Mouse (Mus musculus) stomach, embryonic 15.5 days (tissue): Measurements from ENCODE around the gene Pbx1. TPM values are rescaled to one million over a fixed set of nuclear protein-coding genes. Genes with fewer than 3 reads are reported as not detected.

Experiments
- ATAC-seq: fragments of 200-750 bp; cut with Nextera tagmentation; 2 replicates; pipeline ENCODE4 v1.8.0; 2017; ENCODE audit warnings: low read depth, moderate number of reproducible peaks, moderate TSS enrichment; ENCODE audit not compliant: insufficient read depth, low FRiP score
- H3K27ac ChIP-seq: fragments of 300-500 bp; sonication (generic); 2 replicates; pipeline ENCODE4 v1.5.1; 2015; ENCODE audit warnings: mild to moderate bottlenecking, inconsistent platforms
- H3K27me3 ChIP-seq: fragments of 300-500 bp; sonication (generic); replicated peaks from 2 replicates; pipeline ENCODE4 v1.6.1; 2015; ENCODE audit warnings: inconsistent platforms
- H3K36me3 ChIP-seq: fragments of 300-500 bp; sonication (generic); 2 replicates; pipeline ENCODE4 v1.6.1; 2015; ENCODE audit warnings: inconsistent platforms
- H3K4me1 ChIP-seq: fragments of 300-500 bp; sonication (generic); 2 replicates; pipeline ENCODE4 v1.6.1; 2015; ENCODE audit warnings: inconsistent platforms
- H3K4me2 ChIP-seq: fragments of 300-500 bp; sonication (generic); 2 replicates; pipeline ENCODE4 v1.6.1; 2015; ENCODE audit warnings: mild to moderate bottlenecking, inconsistent platforms
- H3K4me3 ChIP-seq: fragments of 300-500 bp; sonication (generic); replicated peaks from 2 replicates; pipeline ENCODE4 v1.5.1; 2015; ENCODE audit warnings: inconsistent platforms
- H3K9ac ChIP-seq: fragments of 300-500 bp; sonication (generic); 2 replicates; pipeline ENCODE4 v1.6.1; 2015; ENCODE audit warnings: inconsistent platforms
- H3K9me3 ChIP-seq: fragments of 300-500 bp; sonication (generic); 2 replicates; pipeline ENCODE4 v1.6.1; 2016; ENCODE audit warnings: inconsistent platforms
- WGBS: fragments of 180-500 bp; shearing (Covaris S2); methylation state at CpG from one replicate; pipeline ENCODE4 v1.1.7; 2015; 5-methylcytosine and 5-hydroxymethylcytosine counted together
- polyA plus RNA-seq: library from polyadenylated mRNA; unstranded; fragments of >200 nt; fragmentation: Nextera tagmentation; extraction: Ambion mirVana; gene quantifications from 2 replicates; pipeline ENCODE4 v1.2.1, GENCODE M21; 2015

The Pbx1 gene
- polyA plus RNA-seq, 1 experiment from 2014 or later, result 36.2 TPM

DNA sequence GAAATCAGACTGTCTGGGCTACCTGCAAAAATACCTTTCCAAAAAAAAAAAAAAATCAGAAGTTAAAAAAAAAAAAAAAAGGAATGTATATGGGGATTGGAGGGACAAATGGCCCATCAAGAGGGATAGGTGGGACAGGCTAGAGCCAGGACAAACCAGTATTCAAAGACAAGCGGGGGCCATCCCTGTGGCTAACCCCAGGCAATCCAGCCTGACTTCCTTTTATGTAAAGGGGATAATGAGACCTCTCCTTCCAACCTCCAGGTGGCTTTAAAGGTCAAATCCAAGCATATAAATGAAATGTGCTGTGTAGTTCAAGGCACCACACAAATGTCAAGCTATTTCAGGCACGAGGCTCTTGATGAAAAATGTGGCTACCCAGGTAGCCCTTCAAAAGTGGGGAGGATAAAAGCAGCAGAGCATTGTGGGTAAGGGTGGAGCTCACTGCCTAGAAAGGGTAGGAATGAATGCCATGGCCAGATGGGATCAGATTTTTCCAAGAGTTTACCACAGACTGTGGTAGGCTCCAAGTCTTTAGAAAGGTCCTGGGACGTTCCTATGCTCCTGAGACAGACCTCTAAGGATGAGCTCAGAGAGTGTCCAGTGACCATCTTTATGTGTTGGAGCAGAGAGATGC, 36.4 kb downstream of the Pbx1 start:
- no peaks in the 10 kb centered on the region for H3K36me3 ChIP-seq
- WGBS, result 67% methylated on average over 3 of the region's 3 CpGs

DNA sequence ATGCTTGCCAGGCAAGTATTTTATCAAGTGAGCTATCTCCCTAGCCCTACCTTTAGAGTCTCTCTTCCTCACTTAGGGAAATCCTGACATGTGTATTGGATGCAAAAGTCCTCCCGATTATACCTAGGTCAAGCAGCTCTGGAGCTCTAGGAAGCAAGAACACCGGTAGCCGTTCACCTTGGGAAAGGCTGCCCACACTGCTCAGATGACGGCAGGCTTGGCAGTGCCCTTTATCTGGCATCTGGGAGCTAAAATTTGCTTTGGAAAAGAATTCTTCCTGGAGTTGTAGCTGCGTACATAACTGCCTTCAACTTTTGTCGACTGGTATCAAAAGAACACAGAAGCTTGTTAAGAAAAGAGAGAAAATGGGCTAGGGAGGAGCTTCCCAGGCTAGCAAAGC, 37.5 kb downstream of the Pbx1 start:
- peaks cover 23% of the 10 kb centered on the region for H3K4me1 ChIP-seq

More for the DNA sequence above, 36.4 kb downstream of the Pbx1 start:
- Histone ChIP-seq H3K4me2 (no peak overlapping the region), H3K27me3 (no peaks in the 10 kb centered on the region), H3K9me3 (no peaks in the 10 kb centered on the region), H3K27ac (no peak overlapping the region), H3K9ac (no peak overlapping the region), H3K4me3 (no peak overlapping the region), H3K4me1 (peaks cover 23% of the 10 kb centered on the region)
- ATAC-seq, result no peak

DNA sequence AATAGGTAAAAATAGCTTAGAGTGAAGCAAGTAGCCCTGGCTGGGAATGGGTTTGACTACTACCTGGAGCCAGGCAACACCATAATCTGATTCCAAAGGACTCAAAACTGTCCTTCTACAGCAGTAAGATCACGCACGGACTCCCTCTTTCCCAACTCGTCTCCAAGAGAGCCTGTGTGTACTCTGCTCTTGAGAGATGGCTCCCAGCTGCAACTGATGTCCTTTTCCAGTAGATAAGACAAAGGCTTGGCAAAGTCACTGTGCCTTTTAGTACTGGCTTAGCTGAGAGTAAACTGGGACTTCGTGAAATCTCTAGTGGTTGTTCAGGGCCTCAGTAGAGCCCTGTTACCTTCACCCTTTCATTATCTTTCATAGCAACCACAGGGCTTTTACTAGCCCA, 38.6 kb downstream of the Pbx1 start:
- Histone ChIP-seq H3K4me3 (no peak overlapping the region), H3K9ac (no peak overlapping the region), H3K4me1 (peaks cover 23% of the 10 kb centered on the region), H3K27me3 (no peaks in the 10 kb centered on the region), H3K9me3 (no peaks in the 10 kb centered on the region), H3K36me3 (no peaks in the 10 kb centered on the region; the same call in 1 of the 2 replicates), H3K4me2 (no peak overlapping the region), H3K27ac (peak overlapping the region; percentile 76)
- no peak for ATAC-seq
- WGBS, result 31% methylated on average over 4 of the region's 4 CpGs

More for the DNA sequence above, 37.5 kb downstream of the Pbx1 start:
- 64% methylated on average over 6 of the region's 6 CpGs for WGBS
- H3K27me3 ChIP-seq, result no peaks in the 10 kb centered on the region
- no peaks in the 10 kb centered on the region; the same call in 1 of the 2 replicates for H3K36me3 ChIP-seq
- H3K27ac ChIP-seq, result no peak overlapping the region
- no peak for ATAC-seq
- H3K9ac ChIP-seq, result no peak overlapping the region
- H3K9me3 ChIP-seq, result no peaks in the 10 kb centered on the region
- no peak overlapping the region for H3K4me3 ChIP-seq
- H3K4me2 ChIP-seq, result no peak overlapping the region

DNA sequence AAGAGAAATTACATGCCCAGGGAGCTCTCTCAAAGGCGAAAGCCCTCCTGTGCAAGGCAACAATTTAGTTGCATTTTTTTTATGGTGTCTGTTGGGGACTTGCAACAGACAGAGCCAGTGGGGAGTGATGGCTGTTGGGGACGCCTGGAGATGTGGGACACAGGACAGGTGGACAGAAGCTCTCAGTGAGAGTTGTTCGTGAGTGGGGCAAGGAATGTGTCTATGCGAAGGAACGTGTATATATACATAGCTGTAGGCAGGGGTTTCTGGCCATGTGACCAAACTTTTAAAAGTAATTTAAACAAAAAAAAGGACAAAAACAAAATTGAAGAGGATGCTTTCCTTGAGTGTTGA, 39.6 kb downstream of the Pbx1 start:
- Histone ChIP-seq H3K4me3 (peak overlapping the region; percentile 14; the same call in 1 of the 2 replicates), H3K27me3 (no peaks in the 10 kb centered on the region), H3K9ac (no peak overlapping the region), H3K9me3 (no peaks in the 10 kb centered on the region), H3K4me2 (peak overlapping the region; percentile 45), H3K27ac (peak overlapping the region; percentile 76), H3K4me1 (peaks cover 23% of the 10 kb centered on the region), H3K36me3 (no peaks in the 10 kb centered on the region; the same call in 1 of the 2 replicates)
- 38% methylated on average over 5 of the region's 5 CpGs for WGBS
- no peak for ATAC-seq

DNA sequence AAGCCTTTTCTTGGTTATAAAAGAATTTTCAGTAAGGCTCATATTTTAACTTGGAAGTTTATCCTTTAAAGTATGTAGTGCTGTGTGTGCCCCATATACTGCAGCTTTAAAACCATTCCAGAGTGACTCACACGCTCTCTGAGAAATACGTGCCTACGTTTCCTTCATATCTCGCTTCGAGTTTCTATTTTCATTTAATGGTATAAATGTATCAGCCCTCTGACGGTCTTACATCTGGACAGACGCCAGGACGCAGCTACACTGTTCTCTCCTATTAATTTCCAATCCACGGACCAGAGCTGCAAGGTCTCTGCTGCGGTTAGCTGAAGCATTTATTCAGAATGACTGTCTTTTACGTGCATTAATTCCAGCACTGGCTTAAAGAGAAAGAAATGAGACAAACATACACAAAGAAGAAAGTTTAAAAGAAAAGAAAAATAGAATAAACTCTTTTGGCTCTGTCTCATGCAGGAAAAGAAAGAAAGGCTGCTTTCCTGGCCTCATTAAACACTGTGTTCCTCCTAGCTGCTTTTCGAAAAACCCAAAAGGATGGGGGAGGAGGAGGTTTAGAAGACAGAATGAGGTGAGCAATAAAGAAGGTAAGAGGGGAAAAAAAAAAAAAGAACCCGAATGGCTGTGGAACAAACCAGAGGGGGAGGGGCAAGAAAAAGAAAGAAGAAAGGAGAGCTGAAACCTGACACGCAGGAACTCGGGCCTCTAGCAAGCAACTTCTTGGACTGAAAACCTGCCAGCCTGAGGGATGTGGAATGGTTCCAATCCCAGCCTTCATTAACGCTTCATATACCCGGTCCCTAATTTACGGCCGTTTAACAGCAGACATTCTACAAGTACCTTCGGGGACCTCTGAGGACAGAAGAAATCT, 40.2 kb downstream of the Pbx1 start:
- ATAC-seq, result peak; percentile 16; the same call in 1 of the 2 replicates
- no peak overlapping the region for H3K9ac ChIP-seq
- H3K4me1 ChIP-seq, result peaks cover 23% of the 10 kb centered on the region
- peak overlapping the region; percentile 14; the same call in 1 of the 2 replicates for H3K4me3 ChIP-seq
- H3K36me3 ChIP-seq, result no peaks in the 10 kb centered on the region; the same call in 1 of the 2 replicates
- peak overlapping the region; percentile 45 for H3K4me2 ChIP-seq
- peak overlapping the region; percentile 76 for H3K27ac ChIP-seq
- H3K27me3 ChIP-seq, result no peaks in the 10 kb centered on the region
- H3K9me3 ChIP-seq, result no peaks in the 10 kb centered on the region
- 18% methylated on average over 20 of the region's 20 CpGs for WGBS

DNA sequence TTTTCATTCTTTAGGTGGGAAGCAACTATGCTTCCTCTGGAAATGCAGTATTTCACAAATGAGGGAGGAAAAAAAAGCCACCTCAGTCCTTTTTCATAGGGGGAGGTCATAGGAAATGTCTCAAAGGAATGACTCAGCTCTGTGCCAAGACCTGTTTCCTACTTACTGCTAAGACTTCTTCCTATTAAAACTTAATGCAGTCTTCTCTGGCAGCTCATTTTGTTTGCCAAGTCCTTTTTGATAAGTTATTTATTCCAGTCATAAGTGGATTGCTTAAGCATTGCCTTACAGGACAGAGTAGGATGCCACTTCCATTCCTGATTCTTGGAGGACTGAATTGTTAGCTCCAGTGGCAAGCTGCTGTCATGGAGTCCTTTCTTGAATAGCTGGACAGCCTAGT, 41.3 kb downstream of the Pbx1 start:
- no peak for ATAC-seq
- Histone ChIP-seq H3K9ac (no peak overlapping the region), H3K4me2 (no peak overlapping the region), H3K9me3 (no peaks in the 10 kb centered on the region), H3K27me3 (no peaks in the 10 kb centered on the region), H3K36me3 (no peaks in the 10 kb centered on the region; the same call in 1 of the 2 replicates), H3K27ac (peak overlapping the region; percentile 76; the same call in 1 of the 2 replicates), H3K4me3 (no peak overlapping the region), H3K4me1 (peaks cover 33% of the 10 kb centered on the region)

DNA sequence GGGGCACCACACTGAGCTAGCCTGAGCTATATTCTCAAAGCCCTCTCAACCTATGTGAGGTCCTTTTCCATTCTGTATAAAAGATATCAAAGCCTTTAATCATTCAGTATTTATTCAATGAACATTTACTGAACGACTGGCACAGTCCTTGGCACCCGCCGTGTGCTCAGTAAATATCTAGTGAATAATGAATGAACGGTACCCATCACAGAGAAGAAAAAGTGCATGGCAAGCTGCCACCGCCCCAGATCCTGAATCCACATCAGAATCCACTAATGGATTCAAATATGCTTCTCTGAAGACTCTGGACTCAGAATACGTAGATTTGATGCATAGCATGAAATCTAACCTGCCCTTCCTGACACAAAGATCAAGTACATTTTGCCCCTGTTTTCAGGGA, 45.9 kb downstream of the Pbx1 start:
- H3K4me2 ChIP-seq, result no peak overlapping the region
- H3K9me3 ChIP-seq, result no peaks in the 10 kb centered on the region
- H3K27ac ChIP-seq, result 0 out of 2 replicates have a peak overlapping the region, but pooled peaks have one; percentile 57
- no peaks in the 10 kb centered on the region for H3K27me3 ChIP-seq
- no peak overlapping the region for H3K4me3 ChIP-seq
- H3K4me1 ChIP-seq, result peaks cover 54% of the 10 kb centered on the region
- H3K9ac ChIP-seq, result no peak overlapping the region
- no peak for ATAC-seq
- WGBS, result 58% methylated on average over 6 of the region's 6 CpGs
- H3K36me3 ChIP-seq, result no peaks in the 10 kb centered on the region; the same call in 1 of the 2 replicates

DNA sequence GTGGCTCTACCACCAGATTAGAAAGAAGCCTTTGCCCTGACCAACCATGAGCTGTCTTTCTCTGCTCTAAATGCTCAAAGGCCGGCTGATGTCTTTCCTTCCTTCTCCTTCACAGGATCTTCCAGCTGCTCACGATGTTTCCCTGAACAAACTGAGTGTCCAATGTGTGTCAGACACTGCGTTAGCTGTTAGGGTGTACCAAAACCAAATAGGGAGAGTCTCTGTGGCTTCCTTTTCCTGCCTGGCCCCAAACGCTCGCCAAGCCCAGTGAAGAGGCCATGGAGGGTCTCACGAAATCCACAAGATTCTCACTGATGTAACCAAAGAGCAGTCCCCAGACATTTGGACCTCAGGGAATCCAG, 47.5 kb downstream of the Pbx1 start:
- no peak for ATAC-seq
- Histone ChIP-seq H3K27me3 (no peaks in the 10 kb centered on the region), H3K4me1 (peaks cover 63% of the 10 kb centered on the region), H3K4me3 (no peak overlapping the region), H3K9me3 (no peaks in the 10 kb centered on the region), H3K9ac (no peak overlapping the region), H3K4me2 (no peak overlapping the region), H3K27ac (peak overlapping the region; percentile 64), H3K36me3 (no peaks in the 10 kb centered on the region)
- 23% methylated on average over 6 of the region's 6 CpGs for WGBS

DNA sequence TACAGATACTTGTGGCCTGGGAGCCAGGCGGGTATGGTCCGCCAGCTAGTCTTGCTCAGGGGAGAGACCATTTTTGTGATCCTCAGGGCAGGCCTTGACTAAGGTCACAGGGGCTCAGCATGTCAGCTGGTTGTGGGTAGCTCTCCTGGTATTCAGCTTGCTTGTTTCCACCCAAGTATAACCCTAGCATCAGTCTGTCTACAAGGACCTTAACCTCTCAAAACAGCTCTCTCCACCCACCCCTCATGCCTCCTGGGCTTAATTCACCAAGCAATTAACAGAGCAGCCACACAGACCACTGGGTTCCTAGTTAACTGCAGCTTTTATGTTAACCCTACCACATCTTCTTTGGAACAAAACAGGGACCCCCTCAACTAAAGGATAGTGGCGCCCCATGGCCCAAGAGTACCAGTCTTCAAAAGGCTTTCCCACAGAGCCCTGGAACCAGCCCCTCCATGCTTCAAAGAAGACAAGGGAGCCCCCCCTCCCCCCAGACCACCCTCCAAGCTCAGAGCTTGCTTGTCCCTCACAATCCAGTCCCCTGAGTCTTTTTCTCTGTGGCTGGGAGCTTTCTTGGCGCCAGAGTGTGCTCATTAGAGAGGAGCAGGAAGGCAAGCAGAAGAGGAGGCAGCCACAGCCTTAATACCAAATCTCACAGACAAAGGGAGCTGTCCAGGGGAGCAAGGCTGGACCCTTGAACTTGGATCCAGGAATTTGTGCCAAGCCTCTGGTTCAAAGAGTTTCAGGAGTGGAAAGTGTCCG, 48.1 kb downstream of the Pbx1 start:
- Histone ChIP-seq H3K27ac (peak overlapping the region; percentile 64; the same call in 1 of the 2 replicates), H3K4me3 (no peak overlapping the region), H3K4me2 (no peak overlapping the region), H3K4me1 (peaks cover 63% of the 10 kb centered on the region), H3K36me3 (no peaks in the 10 kb centered on the region), H3K27me3 (no peaks in the 10 kb centered on the region), H3K9me3 (no peaks in the 10 kb centered on the region), H3K9ac (no peak overlapping the region)
- 60% methylated on average over 5 of the region's 5 CpGs for WGBS
- no peak for ATAC-seq

DNA sequence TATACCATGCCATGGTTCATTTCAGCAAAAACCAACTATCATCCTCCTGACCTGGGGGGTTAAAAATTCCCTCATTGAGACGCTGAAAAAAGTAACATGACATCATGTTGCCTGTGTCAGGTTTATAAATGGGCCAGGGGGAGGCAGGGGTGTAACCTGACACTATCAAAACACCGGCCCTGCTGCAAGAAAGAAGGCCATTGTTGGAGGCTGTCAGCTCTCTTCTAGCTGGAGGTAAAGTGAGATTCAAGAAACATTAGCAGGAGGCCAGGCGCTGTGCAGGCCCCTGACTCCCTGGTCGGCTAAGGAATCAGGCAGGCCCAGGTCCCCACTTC, 49.3 kb downstream of the Pbx1 start:
- no peak overlapping the region for H3K4me3 ChIP-seq
- H3K4me1 ChIP-seq, result peaks cover 63% of the 10 kb centered on the region
- no peaks in the 10 kb centered on the region for H3K27me3 ChIP-seq
- H3K36me3 ChIP-seq, result no peaks in the 10 kb centered on the region
- peak overlapping the region; percentile 80 for H3K27ac ChIP-seq
- ATAC-seq, result peak; percentile 71
- no peak overlapping the region; the same call in 1 of the 2 replicates for H3K4me2 ChIP-seq
- no peak overlapping the region for H3K9ac ChIP-seq
- H3K9me3 ChIP-seq, result no peaks in the 10 kb centered on the region
- 17% methylated on average over 4 of the region's 4 CpGs for WGBS

DNA sequence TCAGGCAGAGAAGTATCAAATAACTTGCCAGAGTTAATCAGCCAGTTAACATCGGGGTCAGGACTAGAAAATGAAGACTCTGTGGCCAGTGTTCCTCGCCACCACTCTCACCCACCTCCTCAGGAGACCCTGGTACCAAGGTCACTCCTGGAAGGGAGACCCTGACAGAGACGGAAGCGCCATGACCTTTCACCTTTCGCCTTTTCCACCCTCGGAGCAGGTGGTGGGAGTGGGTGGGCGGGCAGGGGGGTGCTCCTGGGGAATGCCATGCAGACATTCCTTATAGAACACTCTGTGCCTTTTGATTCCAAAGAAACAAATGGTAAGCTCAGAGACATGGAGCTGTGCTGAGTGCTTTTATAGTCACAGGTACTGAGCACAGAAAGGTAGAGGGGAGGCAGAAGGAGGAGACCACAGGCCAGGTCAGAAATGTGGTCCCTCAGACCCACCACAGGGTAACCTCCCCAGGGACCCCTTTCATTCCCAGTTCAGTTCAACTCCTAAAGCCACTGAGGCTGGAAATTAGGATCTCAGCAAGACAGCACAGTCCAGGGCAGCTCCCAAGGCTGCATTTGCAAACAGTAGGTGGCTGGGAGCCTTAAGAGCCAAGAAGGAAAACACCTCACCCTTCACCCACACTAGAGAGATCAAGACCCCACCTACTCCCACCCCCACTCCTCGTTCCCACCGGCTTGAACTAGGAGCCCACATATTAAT, 49.8 kb downstream of the Pbx1 start:
- H3K4me1 ChIP-seq, result peaks cover 63% of the 10 kb centered on the region
- WGBS, result 31% methylated on average over 9 of the region's 9 CpGs
- no peaks in the 10 kb centered on the region for H3K36me3 ChIP-seq
- no peak overlapping the region for H3K4me3 ChIP-seq
- no peaks in the 10 kb centered on the region for H3K27me3 ChIP-seq
- no peaks in the 10 kb centered on the region for H3K9me3 ChIP-seq
- H3K4me2 ChIP-seq, result no peak overlapping the region; the same call in 1 of the 2 replicates
- peak overlapping the region; percentile 80 for H3K27ac ChIP-seq
- peak; percentile 29; the same call in 1 of the 2 replicates for ATAC-seq
- no peak overlapping the region for H3K9ac ChIP-seq
